9 mouse cellular contexts compared by ENCODE assay signal in genomic region chr1:91209785-91210184, GRCm38 (mm10). TPM values are rescaled to one million over a fixed set of nuclear protein-coding genes. Genes with fewer than 3 reads are reported as not detected.
DNase-seq lines count a peak whose midpoint lies in the region; ATAC-seq and TF ChIP-seq lines count a peak whose summit lies in the region.
"Had no signal": no experiment of that assay in that cellular context is flagged by ENCODE, and none has a peak within 500 bp of the region (broad histone marks: within the 10 kb centered on the region; RNA-seq: fewer than 3 reads in every experiment).

No protein-coding gene starts in this region.

- ATAC-seq in neural tube, embryonic 13.5 days (ENCODE audit: low read depth): peak; percentile 84
- no peak for ATAC-seq in heart, embryonic 11.5 days (replicated peaks; ENCODE audit: insufficient number of reproducible peaks, low FRiP score, low TSS enrichment)
- no peak for ATAC-seq in erythroid progenitor cell, adult 5-6 weeks (replicated peaks; ENCODE audit: low FRiP score, poor library complexity, severe bottlenecking)

- TF ChIP-seq POLR2A in cortical plate, adult 2 months (IDR thresholded peaks at IDR 0.05; ENCODE audit: extremely low read depth, insufficient read depth, low read length): no peak

- H3K9me3 ChIP-seq in neural tube, embryonic 13.5 days: no peaks in the 10 kb centered on the region
- no peaks in the 10 kb centered on the region for H3K9me3 ChIP-seq in heart, embryonic 11.5 days (replicated peaks; ENCODE audit: control insufficient read depth, low read length)

- no peak overlapping the region for H3K4me3 ChIP-seq in neural tube, embryonic 13.5 days
- H3K4me3 ChIP-seq in cortical plate, adult 2 months (ENCODE audit: insufficient read depth, low read length): no peak overlapping the region
- H3K4me3 ChIP-seq in heart, embryonic 11.5 days (ENCODE audit: low read depth, low read length): no peak overlapping the region

- peak overlapping the region; percentile 83 for H3K27ac ChIP-seq in neural tube, embryonic 13.5 days (replicated peaks)
- H3K27ac ChIP-seq in cortical plate, adult 2 months (ENCODE audit: insufficient read depth, low read length): peak overlapping the region; percentile 49
- peak overlapping the region; percentile 82 for H3K27ac ChIP-seq in heart, embryonic 11.5 days (ENCODE audit: low read depth, low read length)
- H3K27ac ChIP-seq: kidney, postnatal 0 days had no signal

- no peak overlapping the region for H3K9ac ChIP-seq in neural tube, embryonic 13.5 days
- 0 out of 2 replicates have a peak overlapping the region, but pooled peaks have one; percentile 35 for H3K9ac ChIP-seq in heart, embryonic 11.5 days (ENCODE audit: low read depth, low read length)

- peaks cover 23% of the 10 kb centered on the region for H3K4me1 ChIP-seq in neural tube, embryonic 13.5 days (replicated peaks)
- peaks cover 37% of the 10 kb centered on the region for H3K4me1 ChIP-seq in cortical plate, adult 2 months (ENCODE audit: control insufficient read depth, insufficient read depth, low read length)
- peaks cover 29% of the 10 kb centered on the region for H3K4me1 ChIP-seq in heart, embryonic 11.5 days (ENCODE audit: control insufficient read depth, insufficient read depth, low read length)

- WGBS in neural tube, embryonic 13.5 days: 61% methylated on average over 6 of the region's 6 CpGs
- WGBS in heart, embryonic 11.5 days (ENCODE audit: insufficient replicate concordance): 74% methylated on average over 6 of the region's 6 CpGs

- no peak overlapping the region for H3K4me2 ChIP-seq in neural tube, embryonic 13.5 days
- no peak overlapping the region for H3K4me2 ChIP-seq in heart, embryonic 11.5 days

- H3K27me3 ChIP-seq in neural tube, embryonic 13.5 days: no peaks in the 10 kb centered on the region
- no peaks in the 10 kb centered on the region for H3K27me3 ChIP-seq in heart, embryonic 11.5 days (ENCODE audit: control insufficient read depth, insufficient read depth, low read length)

- no peaks in the 10 kb centered on the region for H3K36me3 ChIP-seq in neural tube, embryonic 13.5 days
- no peaks in the 10 kb centered on the region for H3K36me3 ChIP-seq in heart, embryonic 11.5 days (ENCODE audit: control insufficient read depth, insufficient read depth, low read length)

- TF ChIP-seq CTCF in cortical plate, adult 2 months (IDR thresholded peaks at IDR 0.05; ENCODE audit: extremely low read depth, insufficient read depth, low read length): no peak

- DNase-seq in neural tube, embryonic 10.5 days (ENCODE audit: extremely low spot score, low spot score): no peak
- peak; percentile 71 to 93 for DNase-seq in left cerebral cortex, adult 8-10 months (ENCODE audit: low spot score in 2 of 2)
- peak; percentile 91 for DNase-seq in right cerebral cortex, postnatal 25 days
- no peak for DNase-seq in spleen, postnatal 4 days (ENCODE audit: low spot score in 2 of 2)

RNA-seq across cellular contexts. Expression of gene Ramp1, which starts 30.2 kb away (rescaled TPM):
- polyA plus RNA-seq in neural tube, embryonic 13.5 days (2015; fragmentation: Nextera tagmentation; extraction: Ambion mirVana): 2.7 and 3.2 TPM in 2 replicates
- 76.5 and 76.6 TPM in 2 replicates for polyA plus RNA-seq in cortical plate, adult 2 months (2012; rRNA removed)
- 23.5 and 28.2 TPM in 2 replicates for polyA plus RNA-seq in heart, embryonic 11.5 days (2014; fragmentation: Nextera tagmentation; extraction: Ambion mirVana)
- 10 to 100 TPM; 50.9 to 58.7 (median 52.5) TPM for total RNA-seq in left cerebral cortex, adult 8-10 months (2022)
- 13.0 and 15.9 TPM in 2 replicates for total RNA-seq in erythroid progenitor cell, adult 5-6 weeks (2015; ENCODE audit: low replicate concordance)
- 5.4 and 10.9 TPM in 2 replicates for total RNA-seq in erythroid progenitor cell, adult 5-6 weeks (2017; ENCODE audit: low replicate concordance)

RNA-seq across cellular contexts. Expression of gene Ube2f, which starts 40.3 kb away (rescaled TPM):
- polyA plus RNA-seq in neural tube, embryonic 13.5 days (2015; fragmentation: Nextera tagmentation; extraction: Ambion mirVana): 67.7 and 68.8 TPM in 2 replicates
- polyA plus RNA-seq in cortical plate, adult 2 months (2012; rRNA removed): 60.0 and 65.7 TPM in 2 replicates
- 71.6 and 75.7 TPM in 2 replicates for polyA plus RNA-seq in heart, embryonic 11.5 days (2014; fragmentation: Nextera tagmentation; extraction: Ambion mirVana)
- total RNA-seq in left cerebral cortex, adult 8-10 months (2022): 10 to 100 TPM; 48.2 to 54.9 (median 51.6) TPM
- total RNA-seq in erythroid progenitor cell, adult 5-6 weeks (2015; ENCODE audit: low replicate concordance): 46.9 and 60.8 TPM in 2 replicates
- 11.9 and 48.8 TPM in 2 replicates for total RNA-seq in erythroid progenitor cell, adult 5-6 weeks (2017; ENCODE audit: low replicate concordance)

Comparison
In these comparisons a context has a peak if more than half of its experiments do, and no peak if none do; other contexts are left out.
1. DNase-seq: peak in left cerebral cortex, adult 8-10 months (2 of 2) and right cerebral cortex, postnatal 25 days (single experiment); none in neural tube, embryonic 10.5 days (single experiment) and spleen, postnatal 4 days (0 of 2).
2. Peak in every context shown above with its lines, with median percentiles within 50 percentile points of each other: H3K27ac ChIP-seq.